Mouse (Mus musculus): ENCODE measurements around the gene Nrsn2. TPM values are rescaled to one million over a fixed set of nuclear protein-coding genes. Genes with fewer than 3 reads are reported as not detected.

The Nrsn2 gene
- total RNA-seq, 2 experiments from 2014 or later = not detected

DNA sequence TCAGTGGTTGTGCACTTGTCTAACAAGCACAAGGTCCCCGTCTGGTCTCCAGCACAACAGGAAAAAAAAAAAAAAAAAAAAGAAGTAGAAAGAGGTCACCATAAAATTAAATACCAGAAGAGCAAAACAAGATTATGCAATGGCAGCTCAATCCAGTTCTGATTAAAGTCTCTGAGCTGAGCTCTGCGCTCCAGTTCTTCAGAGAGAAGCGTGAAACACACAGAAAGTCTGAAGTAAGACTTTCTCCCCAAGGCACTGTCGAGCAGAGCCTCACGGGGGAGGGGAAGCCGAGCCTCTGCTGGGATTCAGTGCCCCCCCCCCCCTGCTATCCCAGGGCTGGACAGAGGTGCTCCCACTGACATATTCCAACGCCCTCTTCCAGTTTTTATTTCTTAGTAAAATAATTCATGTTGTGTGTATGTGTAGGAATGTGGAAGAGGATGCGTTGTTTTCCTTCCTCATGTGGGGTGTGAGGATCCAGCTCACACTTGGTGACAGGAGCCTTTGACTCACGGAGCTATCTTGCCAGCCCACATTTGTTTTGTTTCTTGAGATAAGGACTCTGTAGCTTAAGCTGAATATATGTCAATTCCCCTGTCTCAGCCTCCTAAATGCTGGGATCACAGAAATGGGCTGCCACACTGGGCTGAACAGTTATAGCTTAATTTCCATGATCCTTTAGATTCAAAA, 29.5 kb downstream of the Nrsn2 start:
- DNase-seq (ENCODE audit: low spot score) = no peak
- intact Hi-C loops (cut with DNase I) = no loop called here

DNA sequence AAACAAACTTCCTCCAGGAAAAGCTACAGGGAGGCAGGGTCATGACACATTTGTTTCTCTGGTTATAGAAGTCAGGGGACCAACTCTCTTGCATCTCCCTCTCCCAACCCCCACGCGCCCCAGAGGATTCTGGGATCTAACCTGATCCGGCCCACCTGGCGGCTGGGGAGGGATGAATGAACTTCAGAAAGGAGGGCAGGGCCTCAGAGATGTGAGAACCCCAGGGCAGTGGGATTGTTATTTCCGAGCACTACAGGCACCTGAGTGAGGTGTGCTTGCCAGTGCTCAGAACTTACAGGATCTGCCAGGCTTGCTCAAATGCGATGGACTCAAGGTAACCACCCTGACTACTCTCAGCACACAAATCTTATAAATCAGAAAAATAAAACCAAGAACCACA, 31.0 kb downstream of the Nrsn2 start:
- DNase-seq (ENCODE audit: low spot score) = no peak
- intact Hi-C loops (cut with DNase I) = no loop called here

DNA sequence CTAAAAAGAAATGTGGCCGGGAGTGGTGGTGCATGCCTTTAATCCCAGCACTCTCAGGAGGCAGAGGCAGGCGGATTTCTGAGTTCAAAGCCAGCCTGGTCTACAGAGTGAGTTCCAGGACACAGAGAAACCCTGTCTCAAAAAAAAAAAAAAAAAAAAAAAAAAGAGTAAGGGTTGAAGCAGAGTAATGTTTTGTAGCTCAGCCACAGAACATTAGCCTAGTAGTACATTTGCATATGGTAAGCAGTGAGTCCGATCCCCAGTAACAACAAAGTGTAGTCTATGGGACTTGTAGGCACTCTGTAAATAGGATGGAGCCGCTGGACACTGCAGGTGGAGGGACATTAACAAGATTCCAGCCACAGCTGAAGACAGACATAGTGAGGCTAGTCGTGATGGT, 31.5 kb downstream of the Nrsn2 start:
- intact Hi-C loops (cut with DNase I) = no loop called here
- no peak for DNase-seq (ENCODE audit: low spot score)

DNA sequence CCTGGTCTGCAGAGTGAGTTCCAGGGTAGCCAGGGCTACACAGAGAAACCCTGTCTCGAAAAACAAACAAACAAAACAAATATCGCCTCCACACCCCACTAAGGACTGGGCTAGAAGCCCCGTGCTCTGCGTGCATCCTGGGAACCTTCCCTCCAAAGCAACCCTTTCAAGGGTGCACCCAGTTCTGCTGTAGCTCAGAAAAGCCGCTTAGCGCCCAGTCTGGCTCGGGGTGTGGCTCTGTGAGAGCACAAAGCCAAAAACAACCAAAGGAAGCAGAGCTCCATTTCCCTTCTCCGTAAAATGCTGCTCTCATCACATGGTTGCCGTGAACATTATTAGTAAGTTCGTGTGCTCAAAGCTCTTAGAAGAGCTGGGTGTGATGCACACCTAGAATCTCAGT, 32.1 kb downstream of the Nrsn2 start:
- intact Hi-C loops (cut with DNase I) = no loop called here
- no peak for DNase-seq (ENCODE audit: low spot score)

DNA sequence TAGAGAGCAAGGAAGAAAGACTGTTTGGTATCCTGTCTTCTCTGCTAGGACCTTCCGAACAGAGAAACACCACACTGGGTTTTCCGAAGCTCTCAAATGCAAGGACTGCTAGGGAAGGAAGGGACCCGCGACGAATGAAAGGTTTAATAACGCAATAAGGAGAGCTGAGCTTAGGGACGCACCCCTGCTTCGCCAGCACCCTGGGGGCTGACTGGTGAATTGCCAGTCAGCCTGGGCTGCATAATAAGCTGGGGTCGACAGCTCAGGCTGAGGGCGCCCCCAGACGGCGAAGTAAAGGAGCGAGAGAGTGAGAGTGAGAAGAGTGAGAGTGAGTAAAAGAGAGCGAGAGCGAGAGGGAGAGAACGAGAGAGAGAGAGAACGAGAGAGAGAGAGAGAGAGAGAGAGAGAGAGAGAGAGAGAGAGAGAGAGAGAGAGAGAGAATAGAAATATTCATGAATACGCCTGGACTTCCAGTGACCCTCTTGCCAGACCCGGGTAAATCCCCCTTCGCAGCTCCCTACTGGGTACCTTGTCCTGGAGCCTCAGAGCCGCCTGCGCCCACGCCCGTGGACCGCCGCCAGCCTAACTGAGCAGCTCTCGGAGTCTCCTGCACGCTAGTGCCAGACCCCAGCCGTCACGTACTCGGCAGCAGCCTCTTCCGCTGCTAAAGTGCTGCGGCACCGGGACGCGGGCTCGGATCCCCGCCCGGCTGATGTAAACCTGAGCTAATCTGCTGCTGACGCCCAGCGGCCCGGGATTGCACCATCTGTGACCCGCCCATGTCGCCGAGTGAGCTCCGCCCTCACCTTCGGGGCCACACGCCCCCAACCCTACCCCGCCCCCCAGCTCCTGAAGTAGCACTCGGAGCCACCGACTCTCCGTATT, 32.9 kb downstream of the Nrsn2 start, which contains the start of gene Trib3:
Gene Trib3 (minus strand): TSS at position 704 of the 885 bp plus-strand sequence.
- intact Hi-C loops (cut with DNase I) = no loop called here
- peak; percentile 74 for DNase-seq (ENCODE audit: low spot score)

DNA sequence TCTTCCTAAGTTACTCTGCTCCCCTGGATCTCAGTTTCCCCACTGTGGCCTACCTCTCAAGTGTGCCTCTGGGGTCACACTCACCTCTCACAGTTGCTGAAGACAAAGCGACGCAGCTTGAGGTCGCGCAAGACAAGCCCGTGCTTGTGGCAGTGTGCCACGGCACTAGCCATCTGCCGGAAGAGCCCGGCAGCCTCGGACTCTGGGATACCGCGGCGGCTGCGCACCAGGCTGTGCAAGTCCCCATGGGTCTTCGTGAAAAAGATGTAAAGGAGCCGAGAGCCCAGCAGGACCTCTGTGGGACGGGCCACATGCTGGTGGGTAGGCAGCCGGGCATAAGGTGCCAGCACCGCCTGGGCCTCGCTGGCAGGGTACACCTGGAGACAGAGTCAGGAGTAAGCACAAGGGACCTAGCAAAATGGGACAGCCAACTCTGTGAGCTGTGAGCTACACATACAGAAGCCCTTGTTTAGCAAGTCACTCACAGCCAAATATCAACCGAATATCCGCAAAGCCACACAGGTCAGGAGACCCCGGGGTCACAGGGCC, 36.7 kb downstream of the Nrsn2 start:
- no peak for DNase-seq (ENCODE audit: low spot score)
- intact Hi-C loops (cut with DNase I) = no loop called here

DNA sequence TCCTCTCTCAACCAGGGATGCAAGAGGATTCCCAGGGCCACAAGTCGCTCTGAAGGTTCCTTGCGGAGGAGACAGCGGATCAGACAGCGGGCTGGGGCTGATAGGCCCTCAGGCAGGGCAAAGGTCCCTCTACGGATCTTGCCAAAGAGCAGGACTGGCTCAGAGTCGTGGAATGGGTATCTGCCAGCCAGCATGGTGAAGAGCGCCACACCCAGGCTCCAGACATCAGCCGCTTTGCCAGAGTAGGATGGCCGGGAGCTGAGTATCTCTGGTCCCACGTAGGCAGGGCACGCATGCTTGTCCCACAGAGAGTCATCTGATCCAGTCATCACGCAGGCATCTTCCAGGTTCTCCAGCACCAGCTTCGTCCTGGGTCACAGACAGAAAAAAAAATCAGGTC, 38.1 kb downstream of the Nrsn2 start:
- no peak for DNase-seq (ENCODE audit: low spot score)
- intact Hi-C loops (cut with DNase I) = no loop called here

DNA sequence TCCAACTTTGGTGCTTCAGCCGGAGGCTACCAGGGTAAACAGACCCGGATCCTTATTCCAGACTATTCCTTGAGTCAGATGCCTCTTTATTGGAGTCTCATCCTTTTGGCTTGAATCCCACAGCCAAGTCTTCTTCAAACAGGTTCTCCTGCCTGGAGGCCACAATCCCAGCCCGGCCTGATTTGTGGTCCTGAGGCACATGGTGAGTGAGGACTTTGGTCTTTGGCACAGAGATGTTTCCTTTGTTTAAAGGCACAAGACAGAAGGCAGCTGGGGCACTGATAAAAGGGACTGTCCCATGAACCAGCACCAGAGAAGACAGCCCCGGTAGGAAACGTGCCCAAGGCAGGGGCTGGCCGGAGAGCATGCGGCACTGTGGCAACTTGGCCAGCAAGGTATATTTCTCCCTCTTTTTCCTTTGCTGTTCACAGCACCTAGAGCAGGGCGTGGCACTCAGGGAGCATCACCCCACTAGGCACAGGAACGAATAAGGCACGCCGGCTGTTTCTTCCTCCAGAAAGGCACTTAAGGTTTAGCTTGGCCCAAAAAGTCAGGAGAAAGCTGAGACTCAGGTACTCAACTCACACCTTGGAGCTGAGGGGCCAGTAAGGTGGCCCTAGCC, 38.7 kb downstream of the Nrsn2 start:
- no peak for DNase-seq (ENCODE audit: low spot score)
- intact Hi-C loops (cut with DNase I) = no loop called here

DNA sequence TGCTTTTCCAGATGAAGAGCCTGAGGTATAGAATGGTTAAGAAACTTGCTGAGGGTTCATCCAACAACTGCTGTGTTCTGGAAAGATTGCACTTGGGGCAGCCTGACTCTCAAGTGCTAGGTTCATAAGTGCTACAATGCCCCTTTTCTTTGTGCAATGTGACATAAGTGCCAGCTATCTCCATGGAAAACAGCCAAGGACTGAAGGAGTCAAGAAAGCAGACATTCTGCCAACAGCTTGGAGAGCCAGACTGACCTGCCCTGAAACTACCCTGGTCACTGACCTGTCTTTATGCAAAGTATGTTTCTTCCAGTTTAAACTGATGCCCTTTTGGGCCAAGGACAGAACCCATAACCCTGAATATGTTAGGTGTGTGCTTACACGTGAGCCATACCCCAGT, 39.6 kb downstream of the Nrsn2 start:
- no peak for DNase-seq (ENCODE audit: low spot score)
- intact Hi-C loops (cut with DNase I) = no loop called here

DNA sequence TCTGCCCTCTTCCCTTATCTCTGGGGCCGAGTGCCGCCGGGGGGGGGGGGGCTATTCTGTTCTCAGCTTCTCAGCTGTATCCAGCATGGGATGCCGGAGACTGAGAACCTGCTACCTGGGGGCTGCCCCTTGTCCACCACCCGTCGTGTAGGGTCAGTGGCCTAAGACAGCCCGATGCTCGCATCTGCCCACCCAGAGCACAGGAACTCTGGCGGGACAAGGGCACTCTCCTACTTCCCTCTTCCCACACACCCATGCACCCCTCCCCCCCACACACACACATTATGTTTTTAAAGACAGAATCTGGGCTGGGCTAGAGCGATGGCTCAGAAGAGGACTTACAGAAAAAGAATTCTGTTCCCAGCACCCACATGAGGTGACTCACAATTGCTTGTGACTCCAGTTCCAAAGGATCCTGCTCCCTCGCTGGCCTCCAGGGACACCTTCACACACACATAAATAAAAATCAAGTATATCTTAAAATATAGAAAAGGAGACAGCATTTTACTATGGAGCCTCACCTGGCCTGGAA, 41.1 kb downstream of the Nrsn2 start:
- no peak for DNase-seq (ENCODE audit: low spot score)
- intact Hi-C loops (cut with DNase I) = no loop called here

DNA sequence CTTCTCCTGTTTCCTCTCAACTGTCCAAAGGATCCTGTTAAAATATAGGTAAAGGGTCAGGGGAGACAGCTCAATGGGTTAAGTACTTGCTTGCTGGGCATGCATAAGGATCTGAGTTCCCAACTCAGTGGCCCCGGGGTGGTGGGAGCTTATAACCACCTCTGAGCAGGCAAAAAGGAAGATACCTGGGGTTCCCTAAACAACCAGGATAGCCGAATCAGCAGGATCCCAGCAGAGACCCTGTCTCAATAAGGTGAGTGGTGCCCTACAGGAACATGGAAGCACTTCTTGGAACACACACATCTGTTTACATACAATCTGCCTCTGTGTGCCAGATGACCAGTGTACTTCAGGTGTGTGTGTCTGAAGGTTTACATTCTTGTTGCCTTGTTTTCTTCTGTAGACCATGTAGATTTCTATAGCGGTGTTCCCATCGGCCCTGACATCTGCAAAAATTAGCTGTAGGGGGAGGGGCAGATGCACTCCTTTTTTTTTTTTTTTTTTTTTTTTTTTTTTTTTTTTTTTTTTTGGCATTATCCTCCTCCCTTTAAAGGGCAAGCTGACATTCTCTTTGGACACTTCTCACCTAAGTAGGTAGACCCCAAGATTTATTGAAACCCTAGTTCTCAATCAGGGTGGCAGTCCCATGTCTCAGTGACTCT, 43.0 kb downstream of the Nrsn2 start:
- DNase-seq (ENCODE audit: low spot score) = no peak
- intact Hi-C loops (cut with DNase I) = loop anchor here (2.0 to 5.0 kb wide), 2 partner anchors 39 to 106 kb away; partner anchors contain the start of gene Csnk2a1

DNA sequence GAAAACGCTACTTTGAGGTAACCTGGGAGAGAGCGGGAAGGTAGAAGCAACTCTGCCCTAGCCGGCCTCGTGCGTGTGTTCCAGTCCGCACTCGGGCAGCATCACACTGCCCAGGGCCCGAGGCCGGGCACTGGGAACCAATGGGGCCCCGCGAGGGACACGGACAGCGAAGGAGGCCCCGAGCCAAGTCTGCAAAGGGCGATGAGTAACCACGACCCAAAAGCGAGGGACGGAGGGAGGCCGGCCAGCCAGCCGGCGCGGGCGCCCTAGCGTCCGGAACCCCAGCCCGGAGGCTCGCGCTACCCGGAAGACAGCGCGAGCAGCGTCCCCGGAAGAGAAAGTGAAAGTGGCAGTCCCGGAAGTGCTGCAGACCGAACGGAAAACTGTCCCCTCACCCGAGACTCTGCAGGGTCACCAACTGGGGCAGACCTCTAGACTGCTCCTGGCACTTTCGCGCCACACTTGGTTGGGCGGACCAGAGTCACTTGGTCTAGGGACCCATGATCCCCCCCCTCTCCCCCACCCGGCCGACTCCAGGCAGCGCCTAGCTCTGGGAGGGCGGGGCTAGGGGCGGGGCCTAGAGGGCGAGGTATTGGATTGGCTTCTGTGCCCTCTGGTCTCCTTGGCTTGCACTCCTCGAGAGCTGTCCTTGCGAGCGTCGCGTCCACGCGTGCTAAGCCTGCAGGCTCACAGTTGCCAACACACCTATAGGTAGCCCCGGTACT, 44.2 kb downstream of the Nrsn2 start, which contains the start of gene Rbck1:
Gene Rbck1 (minus strand): TSS at position 553 of the 725 bp plus-strand sequence.
- intact Hi-C loops (cut with DNase I) = loop anchor here (2.0 to 5.0 kb wide), 2 partner anchors 37 to 105 kb away; partner anchors contain the start of gene Csnk2a1
- peak; percentile 84 for DNase-seq (ENCODE audit: low spot score)

DNA sequence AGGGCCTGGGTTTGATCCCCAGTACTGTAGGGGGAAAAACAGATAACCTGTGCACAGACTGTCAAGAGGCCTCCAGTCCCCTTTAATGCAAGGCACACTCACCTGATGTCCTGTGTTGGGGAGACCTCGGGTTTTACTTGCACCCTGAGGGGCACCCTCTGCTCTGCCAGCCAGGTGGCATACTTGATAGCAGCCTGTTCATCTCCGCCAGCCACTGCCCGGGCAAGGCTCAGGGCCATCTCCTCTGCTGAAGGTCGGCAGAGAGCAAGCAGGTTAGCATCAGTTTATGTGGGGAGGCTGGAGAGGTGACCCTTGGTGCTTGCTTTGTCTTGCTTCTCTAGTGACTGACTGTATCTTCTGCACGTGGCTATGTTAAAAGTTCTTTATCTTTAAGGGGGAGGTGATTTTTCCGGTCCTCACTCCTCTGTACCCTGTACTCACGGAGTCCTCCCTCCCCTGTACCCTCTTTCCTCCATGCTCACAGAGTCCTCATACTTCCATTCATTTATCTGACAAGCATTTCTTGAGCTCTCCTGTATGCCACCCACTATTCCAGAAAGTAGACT, 45.5 kb downstream of the Nrsn2 start:
- intact Hi-C loops (cut with DNase I) = loop anchor here (5.0 kb wide), 1 partner anchor 104 kb away; the partner anchor contains the start of gene Csnk2a1
- no peak for DNase-seq (ENCODE audit: low spot score)

DNA sequence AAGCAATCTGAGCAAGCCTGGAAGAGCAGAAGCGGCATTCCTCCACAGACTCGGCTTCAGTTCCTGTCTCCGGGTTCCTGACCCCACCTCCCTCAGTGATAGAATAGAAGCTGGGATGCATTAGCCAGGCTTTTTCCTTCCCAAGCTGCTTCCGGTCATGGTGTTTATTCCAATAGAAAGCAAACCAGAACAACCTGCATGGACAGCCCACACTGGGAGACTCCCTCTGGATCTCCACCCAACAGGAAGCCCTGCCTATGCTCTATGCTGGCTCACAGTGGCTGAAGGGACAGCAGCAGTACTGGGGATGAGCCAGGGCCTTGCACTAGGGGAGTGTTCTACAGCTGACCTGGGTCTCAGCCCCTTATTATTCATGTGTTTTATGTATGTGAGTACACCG, 48.5 kb downstream of the Nrsn2 start:
- intact Hi-C loops (cut with DNase I) = no loop called here
- DNase-seq (ENCODE audit: low spot score) = peak; percentile 21

DNA sequence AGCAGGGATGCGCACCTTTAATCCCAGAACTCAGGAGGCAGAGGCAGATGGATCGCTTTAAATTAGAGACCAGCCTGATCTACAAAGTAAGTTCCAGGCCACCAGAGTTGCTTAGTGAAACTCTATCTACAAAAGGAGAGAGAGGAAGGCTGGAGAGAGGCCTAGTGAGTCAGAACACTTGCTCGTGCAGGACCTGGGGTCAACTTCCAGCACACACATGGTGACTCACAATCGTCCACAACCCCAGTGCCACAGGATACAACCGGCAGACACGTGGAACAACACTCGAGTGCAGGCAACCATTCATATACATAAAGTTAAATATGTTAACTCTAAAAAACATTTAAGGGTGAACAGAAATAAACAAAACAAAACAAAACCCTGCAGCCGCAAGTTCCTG, 49.8 kb downstream of the Nrsn2 start:
- DNase-seq (ENCODE audit: low spot score) = no peak
- intact Hi-C loops (cut with DNase I) = no loop called here

DNA sequence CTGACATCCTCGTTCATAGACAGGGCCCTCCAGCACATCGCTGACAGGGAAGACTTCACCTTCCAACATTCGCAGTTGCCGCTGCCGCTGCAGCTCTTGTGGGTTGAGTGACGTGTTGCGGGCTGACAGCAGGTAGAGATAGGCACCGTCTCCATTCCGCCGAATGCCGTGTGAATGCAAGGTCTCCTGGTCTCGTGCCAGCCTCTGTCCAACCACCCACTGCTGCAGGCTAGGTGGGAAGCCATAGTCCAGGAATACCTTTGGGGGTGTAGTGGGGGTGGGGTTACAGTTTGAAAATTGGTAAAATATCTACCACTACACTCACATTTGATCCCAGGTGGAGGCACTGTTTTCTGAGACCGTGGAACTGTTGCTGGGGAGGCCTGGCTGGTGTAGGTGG, 50.3 kb downstream of the Nrsn2 start:
- intact Hi-C loops (cut with DNase I) = no loop called here
- no peak for DNase-seq (ENCODE audit: low spot score)

DNA sequence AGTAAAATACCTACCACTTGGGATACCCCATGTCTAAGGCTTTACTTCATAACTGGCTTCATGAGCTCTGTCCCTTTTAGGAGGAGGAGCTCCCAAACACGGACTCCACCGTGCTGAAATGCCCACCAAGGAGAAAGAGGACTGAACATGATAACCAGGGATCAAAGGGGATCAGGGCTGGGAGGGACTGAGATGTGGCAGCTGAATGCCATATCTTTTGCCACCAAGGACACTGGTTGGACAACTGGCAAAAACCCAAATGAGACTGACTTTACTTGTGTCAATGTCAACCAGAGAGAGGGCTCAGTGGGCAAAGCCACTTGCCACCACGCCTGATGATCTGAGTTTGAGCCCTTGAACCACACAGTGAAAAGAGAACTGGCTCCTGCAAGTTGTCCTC, 51.6 kb downstream of the Nrsn2 start:
- intact Hi-C loops (cut with DNase I) = no loop called here
- no peak for DNase-seq (ENCODE audit: low spot score)

DNA sequence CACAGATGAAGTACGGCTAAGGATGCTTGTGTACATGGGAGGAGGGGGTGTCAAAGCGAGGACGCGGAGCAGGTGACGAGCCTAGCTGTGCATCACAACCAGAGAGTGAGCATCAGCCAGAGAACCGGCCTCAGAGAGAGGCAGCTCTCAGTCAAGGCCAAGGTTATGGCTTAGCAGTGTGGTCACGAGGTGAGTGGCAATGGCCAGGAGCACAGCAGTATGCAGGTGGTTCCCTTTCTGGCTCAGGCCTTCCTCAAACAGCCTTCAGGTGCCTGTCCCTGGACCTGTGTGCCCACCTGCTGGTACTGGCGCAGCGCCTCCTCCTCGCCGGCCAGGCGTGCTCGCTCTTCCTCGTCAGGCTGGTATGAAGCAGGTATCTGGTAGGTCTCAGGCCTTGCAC, 52.5 kb downstream of the Nrsn2 start:
- intact Hi-C loops (cut with DNase I) = no loop called here
- no peak for DNase-seq (ENCODE audit: low spot score)

DNA sequence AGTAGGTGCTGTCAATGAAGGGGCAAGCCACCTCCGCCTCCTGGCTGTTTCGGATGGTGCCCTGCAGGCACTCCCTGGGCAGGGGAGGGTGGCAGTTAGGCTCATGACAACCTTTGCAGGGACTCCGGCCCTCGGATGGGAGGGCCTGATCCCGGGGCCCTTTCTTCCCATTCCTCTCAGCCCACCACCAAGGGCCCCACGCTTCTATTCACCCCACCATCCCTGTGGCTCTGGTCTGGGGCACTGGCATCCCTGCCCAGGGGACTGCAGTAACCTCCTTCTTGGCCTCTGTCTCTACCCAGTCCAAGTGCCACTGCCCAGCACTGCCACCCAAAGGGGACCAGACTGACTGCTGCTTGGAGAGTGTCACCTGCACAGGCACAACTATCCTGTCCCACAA, 54.2 kb downstream of the Nrsn2 start:
- no peak for DNase-seq (ENCODE audit: low spot score)
- intact Hi-C loops (cut with DNase I) = no loop called here
